Mouse (Mus musculus): ENCODE measurements around the gene Ncoa3. TPM values are rescaled to one million over a fixed set of nuclear protein-coding genes. Genes with fewer than 3 reads are reported as not detected.

The Ncoa3 gene
- polyA plus RNA-seq, 1 experiment: 5.6 TPM

DNA sequence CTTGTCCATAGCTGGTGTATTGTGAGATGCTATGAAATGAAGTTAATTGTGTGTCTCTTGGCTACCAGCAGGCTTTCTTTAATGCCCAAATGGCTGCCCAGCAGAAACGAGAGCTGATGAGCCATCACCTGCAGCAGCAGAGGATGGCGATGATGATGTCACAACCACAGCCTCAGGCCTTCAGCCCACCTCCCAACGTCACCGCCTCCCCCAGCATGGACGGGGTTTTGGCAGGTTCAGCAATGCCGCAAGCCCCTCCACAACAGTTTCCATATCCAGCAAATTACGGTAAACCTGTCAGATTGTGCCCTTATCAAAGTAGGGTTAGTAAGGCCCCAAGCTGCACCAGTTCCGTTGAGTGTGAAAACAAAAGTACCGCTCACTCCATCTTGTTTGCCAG lies 75.8 kb downstream of the Ncoa3 start:
- H3ac ChIP-seq (ENCODE audit: control insufficient read depth, insufficient read length, low read depth): no peak overlapping the region
- no peaks in the 10 kb centered on the region for H3K79me3 ChIP-seq (ENCODE audit: low read depth)
- no peaks in the 10 kb centered on the region for H3K27me3 ChIP-seq (ENCODE audit: control insufficient read depth, insufficient read depth, insufficient read length)
- H3K4me3 ChIP-seq (ENCODE audit: insufficient read depth, poor library complexity, severe bottlenecking): no peak overlapping the region
- H3K79me2 ChIP-seq (ENCODE audit: control insufficient read depth, insufficient read depth): no peaks in the 10 kb centered on the region
- peaks cover 73% of the 10 kb centered on the region for H3K36me3 ChIP-seq (ENCODE audit: control insufficient read depth, insufficient read depth)
- TF ChIP-seq USF1 (IDR thresholded peaks at IDR 0.05; ENCODE audit: low read depth) (no peak), MYOG (IDR thresholded peaks at IDR 0.05; ENCODE audit: control insufficient read depth, extremely low read depth, insufficient read length) (no peak), CEBPB (IDR thresholded peaks at IDR 0.05; ENCODE audit: low read depth) (no peak), CTCF (IDR thresholded peaks at IDR 0.05; ENCODE audit: control insufficient read depth, insufficient read depth, insufficient read length) (no peak), FOSL1 (IDR thresholded peaks at IDR 0.05; ENCODE audit: insufficient read depth, low read length, poor library complexity, severe bottlenecking) (no peak), MYOD1 (IDR thresholded peaks at IDR 0.05; ENCODE audit: control insufficient read depth, insufficient read length, low read depth) (no peak), MAX (IDR thresholded peaks at IDR 0.05) (no peak)

DNA sequence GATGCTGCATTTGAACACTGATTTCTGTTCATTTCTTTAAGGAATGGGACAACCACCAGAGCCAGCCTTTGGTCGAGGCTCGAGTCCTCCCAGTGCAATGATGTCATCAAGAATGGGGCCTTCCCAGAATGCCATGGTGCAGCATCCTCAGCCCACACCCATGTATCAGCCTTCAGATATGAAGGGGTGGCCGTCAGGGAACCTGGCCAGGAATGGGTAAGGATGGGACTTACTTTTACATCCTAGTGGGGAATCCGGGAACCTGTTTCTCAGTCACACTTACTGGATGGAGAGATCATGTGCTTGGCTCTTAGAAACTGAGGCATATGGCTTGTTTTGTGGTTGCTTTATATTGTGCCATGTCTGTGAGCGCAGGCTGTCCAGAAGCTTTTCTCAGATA lies 76.7 kb downstream of the Ncoa3 start:
- Histone ChIP-seq H3K36me3 (ENCODE audit: control insufficient read depth, insufficient read depth) (peaks cover 66% of the 10 kb centered on the region), H3ac (ENCODE audit: control insufficient read depth, insufficient read length, low read depth) (no peak overlapping the region), H3K79me2 (ENCODE audit: control insufficient read depth, insufficient read depth) (no peaks in the 10 kb centered on the region), H3K79me3 (ENCODE audit: low read depth) (no peaks in the 10 kb centered on the region), H3K4me3 (ENCODE audit: insufficient read depth, poor library complexity, severe bottlenecking) (no peak overlapping the region), H3K27me3 (ENCODE audit: control insufficient read depth, insufficient read depth, insufficient read length) (no peaks in the 10 kb centered on the region)
- TF ChIP-seq FOSL1 (IDR thresholded peaks at IDR 0.05; ENCODE audit: insufficient read depth, low read length, poor library complexity, severe bottlenecking): no peak
- TF ChIP-seq USF1 (IDR thresholded peaks at IDR 0.05; ENCODE audit: low read depth): no peak
- no peak for TF ChIP-seq CTCF (IDR thresholded peaks at IDR 0.05; ENCODE audit: control insufficient read depth, insufficient read depth, insufficient read length)
- TF ChIP-seq MYOD1 (IDR thresholded peaks at IDR 0.05; ENCODE audit: control insufficient read depth, insufficient read length, low read depth): no peak
- no peak for TF ChIP-seq CEBPB (IDR thresholded peaks at IDR 0.05; ENCODE audit: low read depth)
- TF ChIP-seq MAX (IDR thresholded peaks at IDR 0.05): no peak
- no peak for TF ChIP-seq MYOG (IDR thresholded peaks at IDR 0.05; ENCODE audit: control insufficient read depth, extremely low read depth, insufficient read length)

DNA sequence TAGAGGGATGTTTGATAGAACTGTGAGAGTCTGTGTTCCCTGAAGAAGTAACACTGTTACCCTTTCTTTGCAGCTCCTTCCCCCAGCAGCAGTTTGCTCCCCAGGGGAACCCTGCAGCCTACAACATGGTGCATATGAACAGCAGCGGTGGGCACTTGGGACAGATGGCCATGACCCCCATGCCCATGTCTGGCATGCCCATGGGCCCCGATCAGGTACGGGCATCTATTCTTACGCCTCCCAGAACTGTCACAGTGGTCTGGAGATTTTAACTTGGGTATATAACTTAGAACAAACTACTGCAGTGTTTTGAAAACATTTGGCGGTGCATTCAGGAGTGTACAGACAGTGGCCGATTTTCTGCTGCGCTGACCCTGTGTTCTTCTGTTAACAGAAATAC lies 77.3 kb downstream of the Ncoa3 start:
- TF ChIP-seq MAX (IDR thresholded peaks at IDR 0.05) (no peak), FOSL1 (IDR thresholded peaks at IDR 0.05; ENCODE audit: insufficient read depth, low read length, poor library complexity, severe bottlenecking) (no peak), CTCF (IDR thresholded peaks at IDR 0.05; ENCODE audit: control insufficient read depth, insufficient read depth, insufficient read length) (no peak), USF1 (IDR thresholded peaks at IDR 0.05; ENCODE audit: low read depth) (no peak), MYOG (IDR thresholded peaks at IDR 0.05; ENCODE audit: control insufficient read depth, extremely low read depth, insufficient read length) (no peak), CEBPB (IDR thresholded peaks at IDR 0.05; ENCODE audit: low read depth) (no peak), MYOD1 (IDR thresholded peaks at IDR 0.05; ENCODE audit: control insufficient read depth, insufficient read length, low read depth) (no peak)
- Histone ChIP-seq H3K36me3 (ENCODE audit: control insufficient read depth, insufficient read depth) (peaks cover 64% of the 10 kb centered on the region), H3K79me2 (ENCODE audit: control insufficient read depth, insufficient read depth) (no peaks in the 10 kb centered on the region), H3K4me3 (ENCODE audit: insufficient read depth, poor library complexity, severe bottlenecking) (no peak overlapping the region), H3K79me3 (ENCODE audit: low read depth) (no peaks in the 10 kb centered on the region), H3K27me3 (ENCODE audit: control insufficient read depth, insufficient read depth, insufficient read length) (no peaks in the 10 kb centered on the region), H3ac (ENCODE audit: control insufficient read depth, insufficient read length, low read depth) (no peak overlapping the region)

DNA sequence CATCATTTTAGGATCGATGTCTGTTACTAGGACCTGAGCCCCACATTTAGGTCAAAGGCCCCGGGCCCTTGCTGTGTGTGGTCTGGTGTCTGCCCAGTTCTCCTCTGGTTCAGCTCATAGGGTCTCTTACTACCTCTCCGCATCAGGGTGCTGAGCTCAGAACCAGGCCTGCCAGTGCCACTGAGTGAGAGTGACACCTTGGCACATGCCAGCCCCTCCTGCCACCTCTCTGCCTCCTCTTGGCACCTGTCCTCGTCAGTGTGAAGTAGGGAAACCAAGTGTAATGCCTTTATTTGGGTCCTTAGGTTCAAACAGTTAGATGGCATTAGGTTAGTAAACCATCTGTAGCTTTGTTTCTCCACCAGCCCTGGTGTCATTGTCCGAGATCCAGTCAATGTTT lies 79.0 kb downstream of the Ncoa3 start:
- H3K27me3 ChIP-seq (ENCODE audit: control insufficient read depth, insufficient read depth, insufficient read length): no peaks in the 10 kb centered on the region
- H3K36me3 ChIP-seq (ENCODE audit: control insufficient read depth, insufficient read depth): peaks cover 53% of the 10 kb centered on the region
- TF ChIP-seq FOSL1 (IDR thresholded peaks at IDR 0.05; ENCODE audit: insufficient read depth, low read length, poor library complexity, severe bottlenecking): no peak
- TF ChIP-seq MYOG (IDR thresholded peaks at IDR 0.05; ENCODE audit: control insufficient read depth, extremely low read depth, insufficient read length): no peak
- TF ChIP-seq MAX (IDR thresholded peaks at IDR 0.05): no peak
- TF ChIP-seq CEBPB (IDR thresholded peaks at IDR 0.05; ENCODE audit: low read depth): no peak
- TF ChIP-seq USF1 (IDR thresholded peaks at IDR 0.05; ENCODE audit: low read depth): no peak
- TF ChIP-seq MYOD1 (IDR thresholded peaks at IDR 0.05; ENCODE audit: control insufficient read depth, insufficient read length, low read depth): no peak
- TF ChIP-seq CTCF (IDR thresholded peaks at IDR 0.05; ENCODE audit: control insufficient read depth, insufficient read depth, insufficient read length): no peak

DNA sequence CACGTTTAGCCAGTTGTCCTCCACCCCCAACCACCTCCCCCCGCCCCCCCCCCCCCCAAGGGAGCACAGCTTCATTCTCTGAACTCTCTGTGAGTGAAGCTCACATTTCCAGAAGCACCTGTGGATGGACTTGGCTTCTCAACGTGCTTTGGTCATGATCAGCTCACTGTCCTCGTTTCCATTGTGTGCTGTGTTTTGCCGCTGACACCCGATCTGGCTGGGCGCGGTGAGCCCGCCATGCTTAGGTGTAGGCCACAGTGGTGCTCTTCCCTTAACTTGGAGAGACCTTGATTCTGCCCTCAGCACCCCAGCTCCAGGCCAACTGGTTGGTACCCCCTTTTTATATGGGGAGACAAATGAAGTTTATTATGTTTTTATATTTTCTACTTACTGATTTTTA lies 79.5 kb downstream of the Ncoa3 start:
- Histone ChIP-seq H3ac (ENCODE audit: control insufficient read depth, insufficient read length, low read depth) (no peak overlapping the region), H3K27me3 (ENCODE audit: control insufficient read depth, insufficient read depth, insufficient read length) (no peaks in the 10 kb centered on the region), H3K4me3 (ENCODE audit: insufficient read depth, poor library complexity, severe bottlenecking) (no peak overlapping the region), H3K79me2 (ENCODE audit: control insufficient read depth, insufficient read depth) (no peaks in the 10 kb centered on the region), H3K36me3 (ENCODE audit: control insufficient read depth, insufficient read depth) (peaks cover 53% of the 10 kb centered on the region), H3K79me3 (ENCODE audit: low read depth) (no peaks in the 10 kb centered on the region)
- no peak for TF ChIP-seq MYOG (IDR thresholded peaks at IDR 0.05; ENCODE audit: control insufficient read depth, extremely low read depth, insufficient read length)
- no peak for TF ChIP-seq USF1 (IDR thresholded peaks at IDR 0.05; ENCODE audit: low read depth)
- TF ChIP-seq MYOD1 (IDR thresholded peaks at IDR 0.05; ENCODE audit: control insufficient read depth, insufficient read length, low read depth): no peak
- TF ChIP-seq CEBPB (IDR thresholded peaks at IDR 0.05; ENCODE audit: low read depth): no peak
- TF ChIP-seq MAX (IDR thresholded peaks at IDR 0.05): no peak
- no peak for TF ChIP-seq CTCF (IDR thresholded peaks at IDR 0.05; ENCODE audit: control insufficient read depth, insufficient read depth, insufficient read length)
- no peak for TF ChIP-seq FOSL1 (IDR thresholded peaks at IDR 0.05; ENCODE audit: insufficient read depth, low read length, poor library complexity, severe bottlenecking)

More for the DNA sequence above, 79.0 kb downstream of the Ncoa3 start:
- H3K79me3 ChIP-seq (ENCODE audit: low read depth): no peaks in the 10 kb centered on the region
- H3K79me2 ChIP-seq (ENCODE audit: control insufficient read depth, insufficient read depth): no peaks in the 10 kb centered on the region
- H3K4me3 ChIP-seq (ENCODE audit: insufficient read depth, poor library complexity, severe bottlenecking): no peak overlapping the region
- no peak overlapping the region for H3ac ChIP-seq (ENCODE audit: control insufficient read depth, insufficient read length, low read depth)

DNA sequence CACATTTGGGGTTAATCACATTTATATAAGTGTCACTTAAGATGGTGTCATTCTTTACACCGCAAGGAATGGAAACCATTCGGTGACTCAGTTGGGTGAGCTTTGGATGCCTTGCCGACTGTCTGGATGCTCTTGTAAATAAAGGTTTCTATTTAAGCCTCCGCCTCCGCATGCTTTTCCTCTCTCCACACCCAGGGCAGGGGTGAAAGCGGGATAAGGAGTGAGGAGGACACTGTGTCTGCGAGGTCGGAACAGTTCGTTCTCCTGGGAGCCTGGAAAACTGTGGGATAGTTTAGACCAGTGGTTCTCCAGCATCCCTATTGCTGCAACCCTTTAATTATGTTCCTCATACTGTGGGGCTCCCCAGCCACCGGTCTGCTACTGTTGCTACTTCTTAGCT lies 80.6 kb downstream of the Ncoa3 start:
- no peak overlapping the region for H3K4me3 ChIP-seq (ENCODE audit: insufficient read depth, poor library complexity, severe bottlenecking)
- no peaks in the 10 kb centered on the region for H3K79me2 ChIP-seq (ENCODE audit: control insufficient read depth, insufficient read depth)
- H3ac ChIP-seq (ENCODE audit: control insufficient read depth, insufficient read length, low read depth): no peak overlapping the region
- no peaks in the 10 kb centered on the region for H3K79me3 ChIP-seq (ENCODE audit: low read depth)
- H3K36me3 ChIP-seq (ENCODE audit: control insufficient read depth, insufficient read depth): peaks cover 47% of the 10 kb centered on the region
- no peaks in the 10 kb centered on the region for H3K27me3 ChIP-seq (ENCODE audit: control insufficient read depth, insufficient read depth, insufficient read length)
- no peak for TF ChIP-seq USF1 (IDR thresholded peaks at IDR 0.05; ENCODE audit: low read depth)
- TF ChIP-seq FOSL1 (IDR thresholded peaks at IDR 0.05; ENCODE audit: insufficient read depth, low read length, poor library complexity, severe bottlenecking): no peak

All from C2C12 (cell line).